Mouse (Mus musculus): ENCODE results near the gene Marc1.
A peak's percentile ranks its signal among the peaks of the same experiment; 100 is the strongest.

Marc1 gene

DNA sequence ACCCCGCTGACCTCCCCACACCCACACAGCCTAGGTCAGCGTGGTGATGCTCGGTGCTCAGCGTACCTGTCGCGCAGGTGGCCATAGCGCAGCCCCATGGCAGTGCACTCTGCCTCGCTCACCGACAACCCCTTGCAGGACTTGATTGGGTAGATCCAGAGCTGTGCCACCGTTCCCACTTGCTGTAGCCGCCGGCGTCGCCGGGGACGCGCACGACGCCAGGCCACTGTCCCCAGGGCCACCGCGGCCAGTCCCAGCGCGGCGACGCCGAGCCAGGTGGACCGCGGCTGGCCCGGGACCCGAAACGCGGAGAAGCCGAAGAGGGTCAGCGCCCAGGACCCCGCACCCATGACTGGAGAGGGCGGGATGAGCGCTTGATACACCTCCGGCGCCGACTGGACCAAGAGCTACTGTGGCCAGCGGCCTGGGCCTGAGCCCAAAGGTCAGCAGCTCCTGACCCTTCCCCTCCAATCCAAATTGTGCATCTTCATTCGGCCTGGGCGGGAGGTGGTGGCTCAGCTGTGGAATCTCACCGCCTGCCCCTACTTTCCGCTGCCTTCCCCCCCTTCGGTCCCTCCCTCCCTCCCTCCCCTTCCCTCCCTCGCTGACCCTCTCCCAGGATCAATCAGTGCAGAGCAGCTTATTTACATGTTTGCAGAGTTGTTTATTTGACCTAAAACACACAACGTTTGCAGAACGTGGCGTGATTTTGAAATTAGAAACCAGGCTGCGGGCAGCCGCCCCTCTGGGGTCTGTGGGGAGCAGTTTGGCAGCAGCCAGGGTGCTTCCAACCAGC lies at the start of gene Marc1:
Gene Marc1, minus strand, starts transcription at position 534 of the 796 bp plus-strand sequence.
- DNase-seq (ENCODE audit: low spot score in 2 of 2), result no peak

DNA sequence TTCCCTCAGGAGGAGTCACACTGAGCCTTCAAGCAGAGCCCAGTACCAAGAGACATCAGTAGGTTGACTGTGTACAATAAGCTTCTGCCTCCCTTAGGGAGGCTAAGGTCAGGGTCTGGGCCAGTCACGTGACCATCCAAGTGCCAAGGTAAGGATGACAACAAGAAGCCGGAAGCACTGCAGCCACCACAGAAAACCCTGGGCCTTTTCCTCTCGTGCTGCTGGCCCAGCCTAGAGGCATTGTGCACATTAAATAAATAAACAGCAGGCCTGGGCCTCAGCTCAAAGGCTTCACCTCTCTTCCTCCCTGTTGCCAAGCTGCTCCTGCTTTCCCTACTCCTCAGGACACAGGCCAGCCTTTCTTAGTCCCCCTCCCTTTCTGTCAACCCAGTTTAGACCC lies 49.2 kb upstream of the Marc1 start:
- DNase-seq (ENCODE audit: low spot score in 2 of 2), result no peak

GRCm38 (mm10) chr1:184858253-184858652 lies 47.1 kb upstream of the Marc1 start:
- DNase-seq (ENCODE audit: low spot score in 2 of 2), result no peak

GRCm38 (mm10) chr1:184857216-184857615 lies 46.1 kb upstream of the Marc1 start:
- no peak for DNase-seq (ENCODE audit: low spot score in 2 of 2)

DNA sequence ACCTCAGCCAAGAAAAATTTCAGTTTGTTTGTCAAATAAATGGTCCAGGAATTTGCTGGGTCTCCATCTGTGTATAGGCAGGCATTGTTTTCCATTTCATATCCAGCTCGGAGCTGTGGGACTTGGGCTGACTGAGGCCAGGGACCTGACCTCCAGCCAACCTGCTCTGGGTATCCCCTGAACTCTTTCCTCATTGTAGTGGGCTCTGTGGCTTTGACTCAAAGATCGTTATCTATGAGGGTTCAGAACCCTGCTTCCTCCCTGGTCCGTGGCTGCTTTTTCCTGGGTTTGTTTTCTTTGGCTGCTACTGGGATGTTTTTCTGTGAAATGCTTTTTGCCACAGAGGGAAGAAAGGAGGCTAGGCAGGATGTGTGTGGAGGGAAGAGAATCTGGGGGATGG lies 42.8 kb upstream of the Marc1 start:
- no peak for DNase-seq (ENCODE audit: low spot score in 2 of 2)

- peak; percentile 60 to 80 for DNase-seq (ENCODE audit: low spot score in 2 of 2)
Measured at GRCm38 (mm10) chr1:184853339-184853738, 42.2 kb upstream of the Marc1 start.

DNA sequence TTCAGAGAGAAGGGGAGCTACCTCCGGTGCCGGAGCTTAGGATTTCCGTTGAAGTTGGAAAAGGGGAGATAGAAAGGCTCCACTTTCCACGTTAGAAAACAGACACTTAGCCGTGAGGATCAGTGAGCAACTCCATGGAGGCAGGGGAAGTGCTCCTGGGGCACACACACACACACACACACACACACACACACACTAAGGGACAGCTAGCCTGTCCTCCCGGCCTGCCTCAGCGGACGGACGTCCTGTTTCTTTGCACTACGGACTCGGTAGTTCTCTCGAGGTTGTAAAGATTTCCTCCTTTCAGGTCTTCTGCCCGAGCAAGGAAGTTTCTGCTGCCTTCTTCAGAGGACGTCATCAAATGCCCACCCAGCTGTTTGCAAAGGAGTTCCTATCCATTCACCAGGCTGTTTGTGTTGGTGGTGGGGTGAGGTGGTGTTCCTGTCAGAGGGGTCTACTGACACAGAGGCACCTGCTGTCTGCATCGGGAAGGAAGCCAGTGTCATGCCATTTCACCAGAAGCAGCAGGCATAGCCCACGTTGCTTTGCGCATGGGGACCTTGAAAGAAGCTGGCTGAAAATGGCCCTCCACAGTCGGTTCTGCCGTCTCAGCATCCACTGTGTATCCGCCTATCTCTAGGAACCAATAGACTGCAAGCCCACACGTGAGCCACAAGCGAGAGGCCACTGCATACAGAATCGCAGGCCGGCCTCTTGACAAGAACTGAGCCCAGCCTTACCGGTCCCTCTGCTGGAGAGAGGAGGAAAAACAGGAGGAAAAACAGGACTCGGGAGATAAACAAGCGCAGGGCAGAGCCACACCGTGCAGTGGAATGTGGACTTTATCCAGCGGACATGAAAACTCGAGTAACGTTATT lies 40.9 kb upstream of the Marc1 start:
- peak; percentile 87 to 90 for DNase-seq (ENCODE audit: low spot score in 2 of 2)

- no peak for DNase-seq (ENCODE audit: low spot score in 2 of 2)
Measured at GRCm38 (mm10) chr1:184851166-184851565, 40.1 kb upstream of the Marc1 start.

- no peak for DNase-seq (ENCODE audit: low spot score in 2 of 2)
Measured at GRCm38 (mm10) chr1:184846973-184847372, 35.9 kb upstream of the Marc1 start.

DNA sequence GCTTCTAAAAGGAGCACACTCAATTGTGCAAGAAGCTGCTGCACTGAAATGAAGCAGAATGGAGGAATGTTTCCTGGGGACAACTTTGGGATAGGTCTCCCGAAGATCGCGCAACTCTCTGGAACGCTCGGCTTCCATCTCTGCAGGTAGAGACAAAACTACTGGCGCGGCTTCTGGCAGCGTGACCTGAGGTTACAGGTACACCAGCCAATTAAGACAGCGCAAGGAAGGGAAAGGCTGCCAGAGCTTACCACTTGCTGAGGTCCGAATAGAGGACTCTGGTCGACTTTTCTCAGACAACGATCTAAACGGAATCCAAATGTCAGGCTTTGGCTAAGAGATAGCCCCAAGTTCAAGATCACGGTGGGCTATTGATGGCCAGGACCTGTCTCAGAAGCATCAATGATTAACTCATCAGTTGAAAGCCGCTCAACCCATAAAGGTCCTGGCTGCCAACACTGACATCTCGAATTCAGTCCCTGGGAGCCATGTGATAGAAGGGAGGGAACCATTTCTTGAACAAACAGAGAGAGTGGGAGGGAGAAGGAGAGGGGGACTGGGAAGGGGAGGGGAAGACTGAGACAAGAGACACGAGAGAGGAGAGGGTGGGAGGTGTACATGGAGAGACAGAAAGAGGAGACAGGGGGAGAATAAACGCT lies 35.1 kb upstream of the Marc1 start, which contains the start of gene Marc2:
Gene Marc2, minus strand, starts transcription at position 360 of the 659 bp plus-strand sequence.
- DNase-seq (ENCODE audit: low spot score in 2 of 2), result no peak

- peak; percentile 90 for DNase-seq (ENCODE audit: low spot score in 2 of 2)
Measured at GRCm38 (mm10) chr1:184845111-184846071, 34.3 kb upstream of the Marc1 start.

GRCm38 (mm10) chr1:184844326-184845066 lies 33.4 kb upstream of the Marc1 start:
- DNase-seq (ENCODE audit: low spot score in 2 of 2), result no peak

DNA sequence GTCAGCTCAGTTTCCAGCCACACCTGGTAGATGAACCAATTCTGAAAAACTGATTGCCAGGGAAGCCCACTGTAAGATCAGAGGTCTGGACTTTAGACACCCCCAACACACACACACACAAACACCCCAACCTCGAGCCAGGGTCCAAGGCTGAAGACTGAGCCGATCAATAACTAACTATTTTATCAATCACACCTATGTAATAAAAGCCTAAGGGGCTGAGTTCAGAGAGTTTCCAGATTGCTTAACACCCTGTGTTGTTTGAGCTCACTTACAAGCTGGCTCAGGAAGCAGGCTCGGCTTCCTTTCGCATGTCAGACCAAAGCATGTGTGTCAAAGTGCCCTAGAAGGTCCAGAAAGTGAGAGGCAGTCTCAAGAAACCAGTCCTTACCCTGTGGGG lies 26.5 kb upstream of the Marc1 start:
- no peak for DNase-seq (ENCODE audit: low spot score in 2 of 2)

- DNase-seq (ENCODE audit: low spot score in 2 of 2), result no peak
Measured at GRCm38 (mm10) chr1:184836350-184836749, 25.2 kb upstream of the Marc1 start.

- no peak for DNase-seq (ENCODE audit: low spot score in 2 of 2)
Measured at GRCm38 (mm10) chr1:184833499-184833898, 22.4 kb upstream of the Marc1 start.

DNA sequence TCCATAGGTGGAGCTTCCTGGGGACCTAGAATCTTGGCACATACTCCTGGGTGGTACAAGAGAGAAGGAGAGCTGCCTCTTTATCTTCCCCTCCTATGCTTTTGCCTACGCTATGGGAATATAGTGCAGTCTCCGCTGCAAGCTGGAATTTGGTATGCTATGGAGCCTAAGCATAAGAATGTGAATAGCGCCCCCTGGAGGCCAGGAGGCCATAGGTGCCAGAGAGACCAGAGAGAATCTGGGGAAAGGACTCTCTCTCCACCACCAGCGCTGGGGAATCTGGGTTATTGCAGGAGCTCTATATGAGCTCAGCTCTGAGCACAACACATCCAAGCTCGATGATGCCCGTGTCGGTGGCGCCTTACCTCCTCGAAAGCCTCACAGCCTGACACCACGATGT lies 21.1 kb upstream of the Marc1 start:
- no peak for DNase-seq (ENCODE audit: low spot score in 2 of 2)

DNA sequence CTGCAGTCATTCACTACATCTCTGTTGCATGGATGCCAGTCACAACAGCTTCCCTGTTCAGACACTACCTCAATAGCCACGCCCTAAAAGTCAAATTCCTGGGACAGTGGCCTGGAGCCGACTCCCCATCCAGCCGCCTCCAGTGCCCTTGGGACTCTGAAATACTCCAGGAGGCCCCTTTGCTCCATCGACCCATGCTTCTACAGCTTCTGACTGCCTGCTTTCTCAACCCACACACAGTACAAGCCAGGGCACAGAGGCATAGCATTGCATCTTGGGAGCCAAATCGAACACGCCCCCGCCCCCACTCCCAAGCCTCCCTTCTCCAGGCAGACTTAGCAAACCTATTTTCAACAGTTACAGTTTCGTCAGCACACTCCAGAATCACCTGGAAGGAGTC lies 18.8 kb upstream of the Marc1 start:
- no peak for DNase-seq (ENCODE audit: low spot score in 2 of 2)

GRCm38 (mm10) chr1:184827175-184827701 lies 16.1 kb upstream of the Marc1 start:
- no peak for DNase-seq (ENCODE audit: low spot score in 2 of 2)

DNA sequence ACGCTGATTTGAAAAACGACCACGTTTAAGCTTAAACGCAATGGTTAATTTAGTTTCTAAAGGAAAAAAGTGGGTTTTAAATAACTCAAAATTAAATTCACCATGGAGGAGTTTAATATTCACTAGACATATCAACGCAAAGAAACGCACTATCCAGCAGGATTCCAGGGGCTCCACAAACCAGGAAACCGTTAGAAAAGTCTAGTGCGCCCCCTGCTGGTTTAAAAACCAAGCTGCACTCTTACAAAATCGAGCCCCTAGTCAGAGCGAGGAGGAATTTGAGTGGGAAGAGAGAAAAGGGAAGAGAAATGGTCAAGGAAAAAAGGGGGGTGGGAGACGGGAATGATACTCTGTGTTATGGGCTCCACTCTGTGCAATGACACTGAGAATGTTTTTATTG lies 14.0 kb upstream of the Marc1 start:
- DNase-seq (ENCODE audit: low spot score in 2 of 2), result peak in 1 of 2 experiments; percentile 74

- peak; percentile 89 to 91 for DNase-seq (ENCODE audit: low spot score in 2 of 2)
Measured at GRCm38 (mm10) chr1:184824439-184824851, 13.3 kb upstream of the Marc1 start.

Data from right cerebral cortex, postnatal 10 days (tissue).